ENCODE assay signal across 8 mouse cellular contexts in genomic region chr11:120216540-120217324, GRCm38 (mm10). TPM values are rescaled to one million over a fixed set of nuclear protein-coding genes. Genes with fewer than 3 reads are reported as not detected.
DNase-seq lines count a peak whose midpoint lies in the region; ATAC-seq lines count a peak whose summit lies in the region.

No protein-coding gene starts in this region.

- no peaks in the 10 kb centered on the region for H3K27me3 ChIP-seq in lung, embryonic 16.5 days (ENCODE audit: control insufficient read depth, insufficient read depth, low read depth, low read length)
- no peaks in the 10 kb centered on the region for H3K27me3 ChIP-seq in hindbrain, embryonic 13.5 days
- peaks cover 31% of the 10 kb centered on the region for H3K27me3 ChIP-seq in liver, embryonic 12.5 days (replicated peaks)

- H3K4me2 ChIP-seq in lung, embryonic 16.5 days (ENCODE audit: low read depth, low read length): peak overlapping the region; percentile 30
- H3K4me2 ChIP-seq in hindbrain, embryonic 13.5 days: peak overlapping the region; percentile 23
- peak overlapping the region; percentile 15 for H3K4me2 ChIP-seq in liver, embryonic 12.5 days

- ATAC-seq in lung, embryonic 16.5 days (ENCODE audit: low read depth): peak; percentile 55
- peak; percentile 86 for ATAC-seq in hindbrain, embryonic 13.5 days (ENCODE audit: low FRiP score)
- peak; percentile 40 for ATAC-seq in liver, embryonic 12.5 days

- peak overlapping the region; percentile 53 for H3K9ac ChIP-seq in lung, embryonic 16.5 days (ENCODE audit: low read length)
- H3K9ac ChIP-seq in hindbrain, embryonic 13.5 days: peak overlapping the region; percentile 55
- H3K9ac ChIP-seq in liver, embryonic 12.5 days: no peak overlapping the region

- H3K4me3 ChIP-seq in lung, embryonic 16.5 days (ENCODE audit: low read length): no peak overlapping the region
- no peak overlapping the region for H3K4me3 ChIP-seq in hindbrain, embryonic 13.5 days
- H3K4me3 ChIP-seq in liver, embryonic 12.5 days: no peak overlapping the region

- WGBS in lung, embryonic 16.5 days: 14% methylated on average over 11 of the region's 11 CpGs
- WGBS in hindbrain, embryonic 13.5 days: 7% methylated on average over 11 of the region's 11 CpGs
- whole genome bisulfite sequencing in liver, embryonic 12.5 days (ENCODE audit: insufficient replicate concordance): 15% methylated on average over 11 of the region's 11 CpGs

- H3K9me3 ChIP-seq in lung, embryonic 16.5 days (ENCODE audit: control insufficient read depth, low read length): peaks cover 6% of the 10 kb centered on the region
- peaks cover 6% of the 10 kb centered on the region; the same call in 1 of the 2 replicates for H3K9me3 ChIP-seq in hindbrain, embryonic 13.5 days
- no peaks in the 10 kb centered on the region for H3K9me3 ChIP-seq in liver, embryonic 12.5 days (replicated peaks)

- no peak for DNase-seq in lung, postnatal 36 days
- peak; percentile 96 for DNase-seq in retina, embryonic 14.5 days (ENCODE audit: low spot score)
- DNase-seq in urinary bladder, postnatal 10 days (ENCODE audit: low spot score): no peak
- no peak for DNase-seq in cerebellum, postnatal 25 days
- no peak for DNase-seq in left cerebral cortex, adult 11 months (ENCODE audit: low spot score)

- H3K4me1 ChIP-seq in lung, embryonic 16.5 days (replicated peaks; ENCODE audit: control insufficient read depth, insufficient read depth, low read length): peaks cover 32% of the 10 kb centered on the region
- H3K4me1 ChIP-seq in hindbrain, embryonic 13.5 days (replicated peaks): peaks cover 49% of the 10 kb centered on the region
- peaks cover 58% of the 10 kb centered on the region for H3K4me1 ChIP-seq in liver, embryonic 12.5 days

- peaks cover 4% of the 10 kb centered on the region; the same call in 1 of the 2 replicates for H3K36me3 ChIP-seq in lung, embryonic 16.5 days (ENCODE audit: control insufficient read depth, insufficient read depth, low read length)
- no peaks in the 10 kb centered on the region; the same call in 1 of the 2 replicates for H3K36me3 ChIP-seq in hindbrain, embryonic 13.5 days
- no peaks in the 10 kb centered on the region for H3K36me3 ChIP-seq in liver, embryonic 12.5 days

- peak overlapping the region; percentile 89 for H3K27ac ChIP-seq in lung, embryonic 16.5 days (ENCODE audit: low read length)
- peak overlapping the region; percentile 95 for H3K27ac ChIP-seq in hindbrain, embryonic 13.5 days
- H3K27ac ChIP-seq in liver, embryonic 12.5 days: peak overlapping the region; percentile 69

RNA-seq across cellular contexts. Expression of gene Bahcc1, which starts 16.0 kb away (rescaled TPM):
- polyA plus RNA-seq in lung, embryonic 16.5 days (2015; fragmentation: Nextera tagmentation; extraction: Ambion mirVana): 7.0 and 7.5 TPM in 2 replicates
- polyA plus RNA-seq in hindbrain, embryonic 13.5 days (2015; fragmentation: Nextera tagmentation; extraction: Ambion mirVana): 13.6 and 17.0 TPM in 2 replicates
- polyA plus RNA-seq in liver, embryonic 12.5 days (2016; fragmentation: Nextera tagmentation; extraction: Ambion mirVana): 3.0 and 3.5 TPM in 2 replicates
